Mouse (Mus musculus): Measurements from ENCODE around the gene 3110082I17Rik. TPM values are rescaled to one million over a fixed set of nuclear protein-coding genes. Genes with fewer than 3 reads are reported as not detected.

The 3110082I17Rik gene
- polyA plus RNA-seq, 1 experiment from 2014 or later = 35.6 TPM

DNA sequence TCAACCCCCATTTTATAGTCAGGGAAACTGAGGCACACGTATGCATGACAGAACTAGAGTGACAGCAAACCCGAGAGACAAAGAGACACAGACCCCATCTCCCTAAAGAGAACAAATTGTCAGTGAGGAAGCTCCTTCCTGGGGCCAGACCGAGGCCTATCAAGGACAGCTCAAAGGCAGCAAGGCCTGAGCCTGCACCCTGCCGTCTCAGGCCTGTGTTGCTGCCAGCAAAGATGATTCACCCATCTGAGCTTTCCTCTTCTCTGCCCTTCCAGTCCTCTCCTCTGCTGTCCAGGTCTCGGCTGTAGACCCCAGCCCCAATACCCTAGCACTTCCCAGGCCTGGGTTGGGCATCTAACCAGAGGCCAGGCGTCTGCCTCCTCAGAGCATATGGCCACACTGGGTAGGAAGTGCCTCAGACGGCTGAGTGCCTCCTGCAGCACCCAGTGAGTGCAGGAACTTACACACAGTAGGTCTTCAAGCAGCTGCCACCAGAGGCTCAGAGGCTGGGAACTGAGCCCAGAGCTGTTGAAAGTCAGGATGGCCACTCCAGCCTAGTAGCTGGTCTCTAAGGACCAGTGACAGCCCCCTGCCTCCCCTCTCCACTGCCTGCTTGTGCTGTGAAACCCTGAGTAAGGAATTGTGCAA is 133.2 kb downstream of the 3110082I17Rik start:
- H3K27me3 ChIP-seq = peaks cover 52% of the 10 kb centered on the region
- H3K36me3 ChIP-seq = no peaks in the 10 kb centered on the region
- WGBS = 70% methylated on average over 7 of the region's 7 CpGs
- no peaks in the 10 kb centered on the region for H3K9me3 ChIP-seq
- no peak overlapping the region for H3K4me2 ChIP-seq
- 0 out of 2 replicates have a peak overlapping the region, but pooled peaks have one; percentile 21 for H3K9ac ChIP-seq
- no peak for ATAC-seq (ENCODE audit: insufficient number of reproducible peaks, insufficient read depth, low FRiP score, low TSS enrichment, low read depth)
- no peak overlapping the region for H3K27ac ChIP-seq
- no peak overlapping the region for H3K4me3 ChIP-seq
- H3K4me1 ChIP-seq = peaks cover 10% of the 10 kb centered on the region; the same call in 1 of the 2 replicates

DNA sequence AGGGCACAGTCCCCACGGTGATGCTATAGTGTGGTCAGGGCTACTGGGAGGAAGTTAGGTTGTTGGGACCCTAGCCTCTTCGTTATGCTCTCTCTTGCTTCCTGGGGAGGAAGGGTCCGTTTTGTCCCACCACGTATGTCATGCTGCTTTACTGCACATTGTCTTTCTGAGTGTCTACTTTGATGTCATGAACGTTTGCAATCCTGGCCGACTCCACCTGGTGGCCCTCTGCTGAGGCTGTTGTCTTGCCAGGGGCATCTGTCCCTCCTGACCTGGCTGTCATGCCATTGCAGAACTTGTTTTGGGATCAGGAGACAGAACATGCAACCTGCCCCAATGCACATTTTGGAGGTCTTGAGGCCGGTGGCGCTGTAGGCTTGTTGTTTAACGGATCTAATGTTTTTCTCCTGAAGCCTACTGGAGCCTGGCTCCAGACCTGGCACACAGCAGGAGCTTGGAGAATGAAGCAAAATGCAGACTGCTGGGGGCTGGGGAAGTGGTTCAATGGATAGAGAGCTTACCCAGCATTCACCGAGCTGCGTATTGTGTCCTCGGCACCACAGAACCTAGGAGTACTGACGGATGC is 134.1 kb downstream of the 3110082I17Rik start:
- ATAC-seq (ENCODE audit: insufficient number of reproducible peaks, insufficient read depth, low FRiP score, low TSS enrichment, low read depth) = no peak
- H3K4me3 ChIP-seq = no peak overlapping the region
- H3K4me2 ChIP-seq = no peak overlapping the region

DNA sequence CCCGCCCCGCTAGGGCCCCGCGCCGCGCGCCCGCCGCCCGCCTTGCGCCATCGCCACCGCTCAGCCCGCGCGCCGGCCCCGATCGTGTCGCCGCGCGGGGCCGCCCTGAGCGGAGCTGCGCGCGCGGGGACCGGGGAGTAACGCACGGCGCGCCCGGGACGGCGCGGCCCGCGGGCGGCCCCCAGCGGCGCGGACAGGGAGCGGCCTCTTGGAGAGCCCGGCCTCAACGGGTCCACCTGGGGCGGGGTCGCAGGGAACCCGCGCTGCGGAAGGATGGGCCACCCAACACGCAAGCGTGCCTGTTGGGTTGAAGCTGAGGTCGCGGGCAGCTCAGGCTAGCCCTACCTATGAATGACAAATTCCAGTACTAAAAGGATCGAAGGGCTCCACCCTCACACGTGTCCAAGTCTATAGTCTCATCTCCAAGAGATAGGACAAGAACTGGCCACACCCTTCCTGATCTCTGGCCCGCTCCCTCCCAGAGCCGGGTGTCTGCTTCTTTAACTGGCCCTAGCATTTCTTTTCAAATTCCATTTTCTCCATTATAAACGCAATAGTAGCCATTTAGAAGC is 134.8 kb downstream of the 3110082I17Rik start, which contains the start of gene Adap1:
Gene Adap1 (minus strand): TSS at position 228 of the 572 bp plus-strand sequence.
- Histone ChIP-seq H3K4me1 (peaks cover 7% of the 10 kb centered on the region; the same call in 1 of the 2 replicates), H3K9ac (peak within 1 kb of the TSS; percentile 71), H3K4me3 (peak within 1 kb of the TSS; percentile 67), H3K9me3 (no peaks in the 10 kb centered on the region), H3K27me3 (peaks cover 52% of the 10 kb centered on the region), H3K4me2 (peak within 1 kb of the TSS; percentile 99), H3K27ac (no peak within 1 kb of the TSS), H3K36me3 (no peaks in the 10 kb centered on the region)
- WGBS = 2% methylated on average over 59 of the region's 61 CpGs
- ATAC-seq (ENCODE audit: insufficient number of reproducible peaks, insufficient read depth, low FRiP score, low TSS enrichment, low read depth) = no peak; the same call in 1 of the 2 replicates

More for the DNA sequence above, 134.1 kb downstream of the 3110082I17Rik start:
- peaks cover 10% of the 10 kb centered on the region; the same call in 1 of the 2 replicates for H3K4me1 ChIP-seq
- no peaks in the 10 kb centered on the region for H3K36me3 ChIP-seq
- H3K9me3 ChIP-seq = no peaks in the 10 kb centered on the region
- WGBS = 68% methylated on average over 13 of the region's 13 CpGs
- H3K27ac ChIP-seq = no peak overlapping the region
- peaks cover 52% of the 10 kb centered on the region for H3K27me3 ChIP-seq
- no peak overlapping the region for H3K9ac ChIP-seq

DNA sequence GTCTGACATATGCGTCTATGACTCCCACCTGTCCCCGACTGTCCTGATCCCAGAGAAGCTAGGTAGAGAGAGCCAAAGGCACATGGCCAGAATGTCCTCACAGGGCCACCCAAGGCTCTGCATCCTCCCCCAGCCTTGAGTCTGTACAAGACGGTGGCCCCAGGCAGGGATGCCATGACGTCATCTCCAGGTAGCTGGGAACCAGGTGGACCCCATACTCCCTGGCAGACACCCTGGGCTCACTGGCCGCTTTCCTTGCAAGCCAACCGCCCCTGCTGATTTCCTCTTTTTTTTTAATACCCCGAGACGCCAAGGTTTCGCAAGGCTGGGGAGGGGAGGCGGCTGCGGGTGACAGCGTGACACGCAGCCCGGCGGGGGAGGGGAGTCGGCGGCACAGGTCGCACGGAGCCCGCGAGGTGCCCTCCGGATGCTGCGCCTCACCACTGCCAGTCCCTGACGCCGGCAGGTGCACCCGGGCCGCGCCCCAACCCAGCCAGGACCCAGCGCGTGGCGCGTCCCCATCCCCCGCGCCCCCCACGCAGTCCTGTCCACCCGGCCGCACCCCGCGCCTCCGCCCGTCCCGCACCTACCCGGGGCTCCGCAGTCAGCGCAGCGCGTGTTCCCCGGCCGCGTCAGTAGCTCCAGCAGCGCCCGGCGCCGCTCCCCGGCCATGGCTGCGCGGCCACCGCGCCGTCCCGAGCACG is 135.5 kb downstream of the 3110082I17Rik start:
- ATAC-seq (ENCODE audit: insufficient number of reproducible peaks, insufficient read depth, low FRiP score, low TSS enrichment, low read depth) = no peak
- 2% methylated on average over 45 of the region's 62 CpGs for WGBS
- Histone ChIP-seq H3K27ac (no peak overlapping the region), H3K9ac (peak overlapping the region; percentile 71), H3K4me3 (peak overlapping the region; percentile 67), H3K4me2 (peak overlapping the region; percentile 99), H3K36me3 (no peaks in the 10 kb centered on the region), H3K9me3 (no peaks in the 10 kb centered on the region), H3K4me1 (peaks cover 7% of the 10 kb centered on the region; the same call in 1 of the 2 replicates), H3K27me3 (peaks cover 52% of the 10 kb centered on the region)

DNA sequence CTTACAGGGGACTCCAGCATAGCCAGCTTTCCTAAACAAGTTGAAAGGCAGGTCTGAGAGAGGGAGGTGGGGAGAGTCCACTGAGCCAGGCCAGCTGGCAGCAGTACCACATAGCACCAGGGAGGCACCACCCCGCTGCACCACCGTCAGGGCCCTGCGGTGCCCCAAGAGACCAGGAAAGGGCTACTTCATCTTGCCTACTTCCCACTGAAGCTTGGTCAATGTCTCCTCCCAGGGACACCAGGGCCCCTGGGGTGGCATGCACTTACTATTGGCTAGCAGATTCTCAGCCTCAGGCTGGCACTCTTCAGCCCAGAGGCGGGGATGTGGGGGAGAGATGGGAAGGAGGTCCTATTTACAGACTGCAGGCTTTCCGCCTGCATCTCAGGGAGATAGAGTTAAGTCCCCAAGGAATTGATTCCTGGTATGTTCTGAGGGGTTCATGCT is 136.3 kb downstream of the 3110082I17Rik start:
- Histone ChIP-seq H3K27ac (no peak overlapping the region), H3K9ac (no peak overlapping the region), H3K36me3 (no peaks in the 10 kb centered on the region), H3K4me3 (no peak overlapping the region), H3K4me2 (no peak overlapping the region), H3K9me3 (no peaks in the 10 kb centered on the region), H3K4me1 (peaks cover 7% of the 10 kb centered on the region; the same call in 1 of the 2 replicates), H3K27me3 (peaks cover 52% of the 10 kb centered on the region)
- no peak for ATAC-seq (ENCODE audit: insufficient number of reproducible peaks, insufficient read depth, low FRiP score, low TSS enrichment, low read depth)
- WGBS = 63% methylated on average over 5 of the region's 5 CpGs

DNA sequence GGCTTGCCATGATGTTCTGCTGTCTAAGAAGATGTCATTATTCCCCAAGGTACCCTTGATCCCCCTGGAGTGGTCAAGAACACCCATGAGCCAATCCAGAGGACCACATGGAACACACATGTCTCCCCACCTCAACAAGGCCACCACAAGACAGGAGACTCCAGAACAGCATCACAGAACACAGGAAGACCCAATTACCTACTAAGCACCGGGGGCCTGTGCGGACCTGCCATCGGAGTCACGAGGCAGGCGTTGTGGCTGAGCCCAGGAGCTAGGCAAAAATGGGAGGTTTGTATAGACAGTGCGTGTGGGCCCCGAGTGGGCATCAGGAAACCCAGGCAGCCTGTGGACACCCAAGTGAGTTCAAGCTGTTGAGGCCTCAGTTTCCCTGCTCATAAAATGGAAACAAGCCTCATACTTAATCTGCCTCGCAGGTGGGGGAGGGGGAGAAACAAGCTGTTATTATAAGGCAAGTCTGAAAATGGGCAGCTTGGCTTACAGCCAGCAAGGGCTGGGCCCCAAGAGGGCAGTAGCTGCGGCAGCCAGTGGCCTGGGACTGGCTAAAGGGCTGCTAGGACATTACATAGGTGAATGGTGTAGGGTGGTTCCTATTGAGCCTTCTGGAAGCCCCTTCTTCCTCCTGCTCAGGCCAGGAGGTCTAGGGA is 136.9 kb downstream of the 3110082I17Rik start:
- Histone ChIP-seq H3K36me3 (no peaks in the 10 kb centered on the region), H3K27me3 (peaks cover 52% of the 10 kb centered on the region), H3K4me1 (peaks cover 7% of the 10 kb centered on the region; the same call in 1 of the 2 replicates), H3K4me3 (no peak overlapping the region), H3K9ac (no peak overlapping the region), H3K4me2 (no peak overlapping the region), H3K27ac (no peak overlapping the region), H3K9me3 (no peaks in the 10 kb centered on the region)
- no peak for ATAC-seq (ENCODE audit: insufficient number of reproducible peaks, insufficient read depth, low FRiP score, low TSS enrichment, low read depth)
- WGBS = 71% methylated on average over 9 of the region's 9 CpGs

DNA sequence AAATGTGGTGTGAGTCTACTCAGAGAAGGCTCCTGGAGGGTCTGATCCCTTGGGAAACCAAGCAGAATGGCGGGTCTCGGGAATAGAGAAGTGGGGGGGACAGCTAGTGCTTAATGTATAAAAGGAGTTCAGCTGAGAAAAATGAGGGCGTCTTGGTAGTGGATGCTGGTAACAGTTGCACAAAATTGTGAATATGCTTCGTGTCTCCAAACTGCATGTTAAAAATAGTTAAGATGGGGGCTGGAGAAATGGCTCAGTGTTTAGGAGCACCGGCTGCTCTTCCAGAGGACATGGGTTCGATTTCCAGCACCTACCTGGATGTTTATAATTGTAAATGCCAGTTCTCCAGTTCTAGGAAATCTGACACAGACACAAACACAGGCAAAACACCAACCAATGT is 139.0 kb downstream of the 3110082I17Rik start:
- H3K9ac ChIP-seq = no peak overlapping the region
- peaks cover 7% of the 10 kb centered on the region; the same call in 1 of the 2 replicates for H3K4me1 ChIP-seq
- WGBS = 76% methylated on average over 6 of the region's 6 CpGs
- H3K27ac ChIP-seq = no peak overlapping the region
- no peak overlapping the region for H3K4me2 ChIP-seq
- H3K4me3 ChIP-seq = no peak overlapping the region
- H3K27me3 ChIP-seq = peaks cover 42% of the 10 kb centered on the region
- no peaks in the 10 kb centered on the region for H3K9me3 ChIP-seq
- H3K36me3 ChIP-seq = no peaks in the 10 kb centered on the region
- ATAC-seq (ENCODE audit: insufficient number of reproducible peaks, insufficient read depth, low FRiP score, low TSS enrichment, low read depth) = no peak

DNA sequence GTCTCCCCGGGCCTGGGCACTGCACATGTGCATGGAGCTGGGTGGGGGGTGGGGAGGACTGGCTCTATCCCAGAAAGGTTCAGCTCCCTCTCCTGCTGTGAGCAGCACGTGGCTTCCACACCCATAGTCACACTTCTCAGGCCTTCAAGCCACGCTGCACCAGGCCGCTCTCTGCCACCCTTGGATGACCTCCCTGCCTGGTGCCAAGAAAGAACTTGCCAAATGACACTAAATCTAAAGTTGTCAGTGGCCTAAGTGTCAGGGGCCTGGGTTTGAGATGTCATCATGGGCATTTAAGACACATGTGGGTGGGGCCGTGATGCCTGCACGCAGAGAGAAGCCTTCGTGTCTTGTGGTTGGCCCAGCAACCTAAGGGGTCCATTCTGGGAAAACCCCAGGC is 139.9 kb downstream of the 3110082I17Rik start:
- Histone ChIP-seq H3K4me2 (no peak overlapping the region), H3K4me1 (peaks cover 7% of the 10 kb centered on the region; the same call in 1 of the 2 replicates), H3K27me3 (peaks cover 32% of the 10 kb centered on the region), H3K27ac (no peak overlapping the region), H3K9ac (no peak overlapping the region), H3K36me3 (no peaks in the 10 kb centered on the region), H3K4me3 (no peak overlapping the region), H3K9me3 (no peaks in the 10 kb centered on the region)
- 79% methylated on average over 7 of the region's 7 CpGs for WGBS
- no peak for ATAC-seq (ENCODE audit: insufficient number of reproducible peaks, insufficient read depth, low FRiP score, low TSS enrichment, low read depth)

DNA sequence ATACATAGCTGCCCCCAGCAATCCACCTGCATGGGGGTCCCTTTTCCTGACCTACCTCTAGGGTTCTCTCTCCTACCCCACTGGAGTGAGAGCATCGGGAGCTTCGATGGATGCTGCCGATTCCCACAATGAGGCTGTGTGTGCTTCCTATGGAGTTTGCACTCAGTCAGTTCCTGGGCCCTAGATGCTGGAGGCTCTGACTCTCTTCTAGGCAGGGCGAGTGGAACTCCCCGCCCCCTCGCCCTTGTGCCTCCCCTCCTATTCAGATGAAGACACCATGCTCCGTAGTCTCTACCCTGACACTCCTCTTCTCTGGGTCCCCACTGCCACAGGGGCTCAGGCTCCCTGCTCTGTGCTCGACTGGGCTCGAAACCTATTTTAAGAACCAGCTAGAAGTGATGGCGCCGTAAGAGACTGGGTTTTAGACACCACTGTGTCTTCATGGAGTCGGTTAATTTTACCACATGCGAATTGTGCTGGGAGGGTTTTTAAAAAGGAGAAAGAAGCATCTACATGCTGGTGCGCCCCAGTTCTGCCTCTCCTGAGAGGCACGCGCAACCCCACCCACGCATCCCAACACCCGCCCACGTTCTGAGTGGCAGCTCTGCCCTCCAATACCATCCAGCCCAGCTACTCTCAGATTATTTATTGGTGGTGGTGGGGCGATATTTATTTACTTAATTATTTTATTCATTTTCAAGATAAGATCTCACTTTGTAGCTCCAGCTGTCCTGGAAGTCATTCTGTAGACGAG is 142.4 kb downstream of the 3110082I17Rik start:
- no peak overlapping the region for H3K4me3 ChIP-seq
- H3K27ac ChIP-seq = no peak overlapping the region
- no peak for ATAC-seq (ENCODE audit: insufficient number of reproducible peaks, insufficient read depth, low FRiP score, low TSS enrichment, low read depth)
- 58% methylated on average over 21 of the region's 21 CpGs for WGBS
- no peak overlapping the region for H3K4me2 ChIP-seq
- no peak overlapping the region for H3K9ac ChIP-seq
- H3K36me3 ChIP-seq = no peaks in the 10 kb centered on the region
- peaks cover 8% of the 10 kb centered on the region for H3K27me3 ChIP-seq
- no peaks in the 10 kb centered on the region for H3K9me3 ChIP-seq
- H3K4me1 ChIP-seq = no peaks in the 10 kb centered on the region

DNA sequence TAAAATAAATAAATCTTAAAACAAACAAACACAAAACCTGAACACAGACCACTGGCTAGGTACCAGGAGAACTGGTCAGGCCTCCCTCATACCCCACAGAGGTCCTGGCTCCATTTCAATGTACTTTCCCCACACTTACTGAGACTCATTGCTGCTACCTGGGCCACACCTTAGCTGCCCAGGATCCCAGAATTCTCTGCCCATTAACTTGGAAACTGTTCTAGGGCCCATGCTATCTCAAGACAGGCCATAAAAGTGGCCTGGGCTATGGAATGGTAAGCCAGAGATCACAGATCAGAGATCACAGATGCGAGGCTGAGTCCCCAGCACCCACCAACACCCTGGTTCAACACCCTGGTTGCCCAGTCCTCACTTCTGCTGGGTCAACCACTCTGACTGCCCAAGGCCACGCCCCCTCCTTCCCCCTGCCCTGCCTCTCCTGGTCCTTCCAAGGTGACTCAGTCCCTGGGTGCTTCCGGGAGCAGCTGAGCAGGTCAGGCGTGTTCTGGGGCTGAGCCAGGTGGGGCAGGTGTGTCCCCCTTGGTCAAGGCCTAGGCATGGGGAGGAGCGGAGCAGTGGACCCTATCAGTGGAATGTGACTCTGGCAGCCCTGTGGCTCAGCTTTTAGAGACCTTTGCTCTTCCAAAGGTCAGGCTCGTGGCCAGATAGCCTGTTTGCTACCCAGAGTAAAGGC is 143.2 kb downstream of the 3110082I17Rik start:
- no peak overlapping the region for H3K27ac ChIP-seq
- no peak overlapping the region for H3K4me2 ChIP-seq
- 66% methylated on average over 6 of the region's 6 CpGs for WGBS
- no peak overlapping the region for H3K4me3 ChIP-seq
- H3K9ac ChIP-seq = no peak overlapping the region
- no peaks in the 10 kb centered on the region for H3K4me1 ChIP-seq
- H3K36me3 ChIP-seq = no peaks in the 10 kb centered on the region
- no peaks in the 10 kb centered on the region for H3K27me3 ChIP-seq
- no peaks in the 10 kb centered on the region for H3K9me3 ChIP-seq
- no peak for ATAC-seq (ENCODE audit: insufficient number of reproducible peaks, insufficient read depth, low FRiP score, low TSS enrichment, low read depth)

Measured in embryonic facial prominence, embryonic 13.5 days (tissue).